Mouse (Mus musculus) stomach, embryonic 14.5 days (tissue): Measurements from ENCODE around the gene Atrnl1. TPM values are rescaled to one million over a fixed set of nuclear protein-coding genes. Genes with fewer than 3 reads are reported as not detected.

ENCODE experiments used
- ATAC-seq: fragments of 200-750 bp; cut with Nextera tagmentation; 2 replicates; pipeline ENCODE4 v1.8.0; 2017; ENCODE audit warnings: low read depth, moderate TSS enrichment; ENCODE audit not compliant: insufficient number of reproducible peaks, insufficient read depth, low FRiP score
- H3K27ac ChIP-seq: fragments of 300-500 bp; sonication (generic); 2 replicates; pipeline ENCODE4 v1.5.1; 2014; ENCODE audit warnings: mild to moderate bottlenecking, low read length, moderate library complexity, mixed read lengths
- H3K27me3 ChIP-seq: fragments of 300-500 bp; sonication (generic); 2 replicates; pipeline ENCODE4 v1.6.1; 2014; ENCODE audit warnings: low read length, control low read depth, mixed read lengths; ENCODE audit not compliant: control insufficient read depth, insufficient read depth
- H3K36me3 ChIP-seq: fragments of 300-500 bp; sonication (generic); 2 replicates; pipeline ENCODE4 v1.6.1; 2014; ENCODE audit warnings: mild to moderate bottlenecking, control low read depth, low read length, moderate library complexity, mixed read lengths; ENCODE audit not compliant: control insufficient read depth, insufficient read depth
- H3K4me1 ChIP-seq: fragments of 300-500 bp; sonication (generic); 2 replicates; pipeline ENCODE4 v1.6.1; 2014; ENCODE audit warnings: low read length, control low read depth, mixed read lengths; ENCODE audit not compliant: control insufficient read depth, insufficient read depth
- H3K4me2 ChIP-seq: fragments of 300-500 bp; sonication (generic); replicated peaks from 2 replicates; pipeline ENCODE4 v1.6.1; 2014; ENCODE audit warnings: low read depth, low read length, control low read depth
- H3K4me3 ChIP-seq: fragments of 300-500 bp; sonication (generic); 2 replicates; pipeline ENCODE4 v1.5.1; 2014; ENCODE audit warnings: low read depth, low read length, control low read depth
- H3K9ac ChIP-seq: fragments of 300-500 bp; sonication (generic); replicated peaks from 2 replicates; pipeline ENCODE4 v1.6.1; 2014; ENCODE audit warnings: low read depth, mild to moderate bottlenecking, control low read depth, low read length, moderate library complexity, mixed read lengths
- H3K9me3 ChIP-seq: fragments of 300-500 bp; sonication (generic); 2 replicates; pipeline ENCODE4 v1.6.1; 2016; ENCODE audit warnings: low read depth, low read length, control low read depth; ENCODE audit not compliant: control insufficient read depth
- WGBS: fragments of 180-500 bp; shearing (Covaris S2); extraction: QIAGEN DNeasy Blood & Tissue Kit; methylation state at CpG from one replicate; pipeline ENCODE4 v1.1.7; 2014; 5-methylcytosine and 5-hydroxymethylcytosine counted together
- polyA plus RNA-seq: library from polyadenylated mRNA; unstranded; fragments of >200 nt; fragmentation: Nextera tagmentation; extraction: Ambion mirVana; gene quantifications from 2 replicates; pipeline ENCODE4 v1.2.1, GENCODE M21; 2014

Atrnl1 gene
- polyA plus RNA-seq = 8.2 and 11.0 TPM in 2 replicates

DNA sequence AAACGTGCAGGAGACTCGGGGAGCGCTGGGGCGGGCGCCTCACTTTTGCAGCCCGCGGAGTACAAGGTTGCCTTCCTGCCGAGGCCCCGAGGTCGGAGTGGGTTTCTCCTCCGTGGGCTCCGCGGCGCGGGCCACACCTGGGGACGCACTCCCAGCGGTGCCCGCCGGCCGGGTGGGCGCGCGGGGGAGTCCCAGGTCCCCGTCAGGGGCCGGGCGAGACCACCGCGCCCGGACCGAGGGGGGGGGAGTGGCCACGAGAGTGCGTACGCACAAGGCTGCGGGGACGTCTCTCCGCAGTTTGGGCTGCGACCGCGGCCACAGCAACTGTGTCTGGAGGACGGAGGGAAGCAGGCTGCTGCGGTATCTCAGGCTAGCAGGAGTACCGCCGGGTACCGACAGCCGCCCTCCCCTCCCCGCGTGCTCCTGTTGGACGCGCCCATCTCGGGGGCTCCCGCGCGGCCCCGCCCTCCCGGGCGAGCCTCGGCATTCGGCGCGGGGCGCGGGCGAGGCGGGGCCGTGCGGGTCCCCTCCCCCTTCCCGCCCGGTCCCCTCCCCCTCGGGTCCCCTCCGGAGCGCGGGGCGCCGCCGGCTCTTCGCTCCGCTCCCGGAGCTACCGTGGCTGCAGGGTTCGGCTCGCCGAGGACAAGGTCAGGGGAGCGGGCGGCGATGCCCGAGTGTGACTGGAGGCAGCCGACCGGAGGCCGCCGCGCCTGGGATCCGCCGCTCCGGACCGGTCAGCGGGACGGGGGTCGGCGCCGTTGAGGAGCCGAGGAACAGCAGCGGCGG, at the start of gene Atrnl1:
Gene Atrnl1 (plus strand): TSS at position 559 of the 786 bp plus-strand sequence.
- H3K36me3 ChIP-seq = no peaks in the 10 kb centered on the region
- peaks cover 19% of the 10 kb centered on the region for H3K4me1 ChIP-seq
- no peaks in the 10 kb centered on the region for H3K9me3 ChIP-seq
- H3K27ac ChIP-seq = peak within 1 kb of the TSS; percentile 97
- ATAC-seq = peak; percentile 89
- peak within 1 kb of the TSS; percentile 94 for H3K4me2 ChIP-seq
- H3K9ac ChIP-seq = peak within 1 kb of the TSS; percentile 87
- H3K27me3 ChIP-seq = no peaks in the 10 kb centered on the region
- H3K4me3 ChIP-seq = peak within 1 kb of the TSS; percentile 96
- 0% methylated on average over 64 of the region's 103 CpGs for WGBS

DNA sequence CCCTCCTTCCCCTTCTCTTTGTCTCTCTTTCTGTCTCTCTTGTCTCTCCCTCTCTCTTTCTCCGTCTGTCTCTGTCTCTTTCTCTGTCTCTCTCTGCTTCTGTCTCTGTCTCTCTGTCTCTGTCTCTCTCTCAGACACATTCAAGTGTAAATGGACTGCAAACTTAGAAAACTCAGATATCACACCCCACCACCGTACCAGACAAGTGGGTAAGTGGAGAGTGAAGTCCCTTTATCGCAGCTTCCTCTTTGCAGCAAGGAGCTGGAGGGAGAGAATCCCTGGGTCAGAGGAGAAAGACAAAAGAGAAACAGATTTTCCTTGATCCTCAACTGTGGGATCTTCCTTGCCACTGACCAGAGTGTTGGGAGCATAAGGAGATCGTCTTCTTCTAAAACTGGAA, 49.3 kb upstream of the Atrnl1 start:
- Histone ChIP-seq H3K4me3 (no peak overlapping the region), H3K36me3 (no peaks in the 10 kb centered on the region), H3K27me3 (no peaks in the 10 kb centered on the region), H3K9me3 (no peaks in the 10 kb centered on the region), H3K9ac (no peak overlapping the region), H3K4me2 (no peak overlapping the region), H3K27ac (no peak overlapping the region), H3K4me1 (no peaks in the 10 kb centered on the region)
- no peak for ATAC-seq
- WGBS = 81% methylated on average over 4 of the region's 4 CpGs

DNA sequence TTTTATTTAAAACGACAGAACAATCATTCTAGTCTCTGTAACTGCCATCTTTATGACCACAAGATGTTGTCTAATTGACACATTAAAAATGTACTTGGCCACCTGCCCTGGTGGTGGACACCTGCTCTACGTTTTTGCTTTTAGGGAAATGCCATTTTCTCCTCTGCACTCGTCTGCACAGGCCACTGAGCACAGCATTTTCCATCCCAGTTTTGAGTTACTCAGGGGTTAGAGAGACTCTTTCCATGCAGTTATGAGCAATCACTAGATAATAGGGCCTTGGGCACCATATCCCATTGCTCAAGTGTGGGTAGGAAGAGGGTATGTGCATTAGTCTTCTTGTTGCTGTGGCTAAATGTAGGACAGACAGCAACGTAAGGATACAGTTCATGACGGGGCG, 41.8 kb upstream of the Atrnl1 start:
- Histone ChIP-seq H3K4me1 (no peaks in the 10 kb centered on the region), H3K27me3 (no peaks in the 10 kb centered on the region), H3K9ac (no peak overlapping the region), H3K36me3 (no peaks in the 10 kb centered on the region), H3K9me3 (no peaks in the 10 kb centered on the region), H3K4me3 (no peak overlapping the region), H3K4me2 (no peak overlapping the region), H3K27ac (no peak overlapping the region)
- 74% methylated on average over 6 of the region's 6 CpGs for WGBS
- ATAC-seq = no peak

DNA sequence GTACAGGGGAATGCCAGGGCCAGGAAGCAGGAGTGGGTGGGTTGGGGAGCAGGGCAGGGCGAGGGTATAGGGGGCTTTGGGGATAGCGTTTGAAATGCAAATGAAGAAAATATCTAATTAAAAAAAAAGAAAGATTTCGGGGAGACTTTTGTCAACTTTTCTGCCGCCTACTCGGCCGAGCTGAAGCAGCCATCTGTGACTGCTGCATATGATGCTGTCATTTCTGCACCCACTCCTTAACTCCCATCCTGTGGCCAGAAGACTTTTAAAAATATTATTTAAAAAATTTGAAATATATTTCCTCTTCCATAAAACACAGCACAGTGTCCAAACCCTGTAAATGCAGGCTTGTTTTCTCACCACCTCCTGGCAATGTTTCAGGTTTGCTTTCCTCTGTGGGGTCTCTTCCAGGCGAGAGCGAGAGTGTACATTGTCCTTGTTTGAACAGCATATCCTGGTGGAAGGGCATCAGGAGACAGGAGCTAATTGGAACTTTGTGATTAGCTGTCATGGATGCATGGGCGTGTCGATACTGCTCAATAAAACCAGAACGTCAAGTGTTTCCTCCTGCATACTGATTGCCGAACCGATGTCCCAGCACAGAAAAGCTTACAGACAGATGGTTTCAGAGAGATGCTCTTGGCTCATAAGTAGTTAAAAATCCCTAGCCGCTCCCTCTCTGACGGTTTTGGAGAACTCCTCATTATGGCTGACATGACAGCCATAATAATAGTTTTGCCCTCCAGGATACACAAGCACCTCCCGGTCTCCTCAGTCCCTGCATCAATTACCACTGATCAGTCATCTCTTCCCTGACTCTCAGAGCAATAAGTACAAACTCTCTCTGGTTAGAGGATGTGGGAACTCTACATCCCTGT, 38.2 kb upstream of the Atrnl1 start:
- no peak for ATAC-seq
- 70% methylated on average over 16 of the region's 16 CpGs for WGBS
- no peak overlapping the region for H3K9ac ChIP-seq
- H3K36me3 ChIP-seq = no peaks in the 10 kb centered on the region
- H3K4me3 ChIP-seq = no peak overlapping the region
- no peaks in the 10 kb centered on the region for H3K4me1 ChIP-seq
- H3K27me3 ChIP-seq = no peaks in the 10 kb centered on the region
- no peak overlapping the region for H3K27ac ChIP-seq
- H3K9me3 ChIP-seq = no peaks in the 10 kb centered on the region
- no peak overlapping the region for H3K4me2 ChIP-seq

DNA sequence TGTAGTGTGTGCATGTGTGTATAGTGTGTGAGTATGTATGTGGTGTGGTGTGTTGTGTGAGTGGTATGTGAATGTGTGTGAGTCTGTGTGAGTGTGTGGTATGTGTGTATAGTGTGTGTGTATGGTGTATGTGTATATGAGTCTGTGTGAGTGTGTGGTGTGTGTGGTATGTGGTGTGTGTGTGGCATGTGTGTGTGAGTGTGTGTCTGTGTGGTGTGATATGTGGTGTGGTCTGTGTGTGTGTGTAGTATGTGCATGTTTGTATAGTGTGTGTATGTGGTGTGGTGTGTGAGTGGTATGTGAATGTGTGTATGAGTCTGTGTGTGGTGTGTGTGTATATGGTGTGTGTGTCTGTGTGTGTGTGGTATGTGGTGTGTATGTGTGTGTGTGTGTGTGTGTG, 37.4 kb upstream of the Atrnl1 start:
- H3K36me3 ChIP-seq = no peaks in the 10 kb centered on the region
- H3K4me2 ChIP-seq = no peak overlapping the region
- no peak overlapping the region for H3K4me3 ChIP-seq

DNA sequence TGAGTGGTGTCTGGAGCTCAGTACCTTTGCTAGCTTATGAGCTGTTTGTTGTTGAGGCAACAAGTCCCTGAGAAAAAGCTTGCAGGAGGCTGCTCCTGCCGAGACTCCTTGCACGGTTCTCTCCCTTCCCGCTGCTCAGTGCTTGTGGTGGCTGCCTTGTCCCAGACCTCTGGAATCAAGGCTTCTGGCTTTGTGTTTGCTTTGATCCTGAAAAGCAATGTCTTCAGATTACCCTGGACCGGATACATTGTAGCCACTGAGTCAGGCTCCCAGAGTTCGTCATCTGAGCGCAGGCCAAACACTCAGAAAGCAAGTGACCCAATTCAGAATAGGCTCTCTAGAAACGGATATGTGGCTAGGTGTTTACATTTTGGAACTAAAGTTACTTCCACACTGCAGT, 35.8 kb upstream of the Atrnl1 start:
- 61% methylated on average over 7 of the region's 7 CpGs for WGBS
- H3K27ac ChIP-seq = no peak overlapping the region
- H3K27me3 ChIP-seq = no peaks in the 10 kb centered on the region
- no peaks in the 10 kb centered on the region for H3K36me3 ChIP-seq
- no peaks in the 10 kb centered on the region for H3K4me1 ChIP-seq
- no peaks in the 10 kb centered on the region for H3K9me3 ChIP-seq
- no peak overlapping the region for H3K4me2 ChIP-seq
- no peak overlapping the region for H3K9ac ChIP-seq
- no peak overlapping the region for H3K4me3 ChIP-seq
- no peak for ATAC-seq

More for the DNA sequence above, 37.4 kb upstream of the Atrnl1 start:
- H3K27ac ChIP-seq = no peak overlapping the region
- H3K27me3 ChIP-seq = no peaks in the 10 kb centered on the region
- no peaks in the 10 kb centered on the region for H3K4me1 ChIP-seq
- no peak for ATAC-seq
- H3K9me3 ChIP-seq = no peaks in the 10 kb centered on the region
- no peak overlapping the region for H3K9ac ChIP-seq

DNA sequence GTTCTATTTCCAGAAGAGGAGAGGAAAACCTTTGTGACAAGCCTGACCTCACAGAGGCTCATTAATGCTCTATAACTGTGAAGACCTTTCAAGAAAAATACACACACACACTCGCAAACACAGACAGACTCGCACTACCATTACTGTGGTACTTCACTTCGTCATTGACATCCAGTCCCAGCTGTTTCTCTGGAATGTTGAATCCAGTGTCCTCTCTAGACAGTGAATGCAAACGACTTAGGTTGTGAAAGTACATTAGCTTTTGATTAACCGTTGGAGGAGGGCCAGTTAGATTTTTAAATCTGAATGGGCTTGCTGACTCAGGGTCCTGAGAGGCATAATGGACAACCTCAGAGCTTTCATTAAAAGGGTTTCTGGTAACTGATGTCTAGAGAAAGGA, 34.0 kb upstream of the Atrnl1 start:
- H3K4me2 ChIP-seq = no peak overlapping the region
- no peak overlapping the region for H3K27ac ChIP-seq
- 25% methylated on average over 5 of the region's 5 CpGs for WGBS
- no peak overlapping the region for H3K4me3 ChIP-seq
- no peaks in the 10 kb centered on the region for H3K4me1 ChIP-seq
- H3K9ac ChIP-seq = no peak overlapping the region
- no peaks in the 10 kb centered on the region for H3K9me3 ChIP-seq
- H3K27me3 ChIP-seq = no peaks in the 10 kb centered on the region
- H3K36me3 ChIP-seq = no peaks in the 10 kb centered on the region
- no peak for ATAC-seq

DNA sequence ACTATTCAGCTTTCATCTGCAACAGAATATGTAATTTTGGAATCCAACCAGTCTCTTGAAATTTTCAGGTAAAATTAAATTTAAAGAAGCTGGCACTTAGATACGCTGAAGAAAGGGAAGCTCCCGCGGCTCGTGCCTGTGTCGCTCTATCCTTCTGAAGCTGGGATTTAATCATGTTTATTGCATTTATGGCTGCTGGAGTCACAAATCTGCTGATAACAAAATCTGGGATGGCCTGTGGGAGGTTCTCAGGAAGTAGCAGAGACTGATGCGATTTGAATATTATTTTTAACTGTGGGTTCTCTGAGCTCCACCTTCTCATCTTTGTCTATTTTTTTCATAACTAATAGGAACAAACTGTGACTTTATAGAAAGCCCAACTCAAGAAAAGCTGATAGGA, 33.6 kb upstream of the Atrnl1 start:
- Histone ChIP-seq H3K4me2 (no peak overlapping the region), H3K27ac (no peak overlapping the region), H3K9ac (no peak overlapping the region), H3K4me1 (no peaks in the 10 kb centered on the region), H3K36me3 (no peaks in the 10 kb centered on the region), H3K27me3 (no peaks in the 10 kb centered on the region), H3K4me3 (no peak overlapping the region), H3K9me3 (no peaks in the 10 kb centered on the region)
- WGBS = 75% methylated on average over 6 of the region's 6 CpGs
- no peak for ATAC-seq
